Mouse (Mus musculus): ENCODE measurements around the gene Btnl10. TPM values are rescaled to one million over a fixed set of nuclear protein-coding genes. Genes with fewer than 3 reads are reported as not detected.

The Btnl10 gene
- polyA plus RNA-seq, 1 experiment from 2014 or later, result 0.40 TPM

Small RNAs within 50 kb of the gene (microRNA-seq; reads per million reads assigned to microRNA genes)
- not detected for gene Gm44313

Other genes starting within 250 kb of the Btnl10 start
- not detected in 2 replicates for gene Olfr320, start 236.8 kb upstream of the Btnl10 start, polyA plus RNA-seq (2015; fragmentation: Nextera tagmentation; extraction: Ambion mirVana)
- gene Olfr319, start 218.7 kb upstream of the Btnl10 start, polyA plus RNA-seq (2015; fragmentation: Nextera tagmentation; extraction: Ambion mirVana), result not detected in 2 replicates
- gene Olfr318, start 193.9 kb upstream of the Btnl10 start, polyA plus RNA-seq (2015; fragmentation: Nextera tagmentation; extraction: Ambion mirVana), result not detected in 2 replicates
- not detected in 2 replicates for gene Olfr317, start 178.7 kb upstream of the Btnl10 start, polyA plus RNA-seq (2015; fragmentation: Nextera tagmentation; extraction: Ambion mirVana)
- not detected in 2 replicates for gene Olfr316, start 165.2 kb upstream of the Btnl10 start, polyA plus RNA-seq (2015; fragmentation: Nextera tagmentation; extraction: Ambion mirVana)
- gene Olfr315, start 144.7 kb upstream of the Btnl10 start, polyA plus RNA-seq (2015; fragmentation: Nextera tagmentation; extraction: Ambion mirVana), result not detected in 2 replicates
- gene Olfr314, start 135.0 kb upstream of the Btnl10 start, polyA plus RNA-seq (2015; fragmentation: Nextera tagmentation; extraction: Ambion mirVana), result not detected in 2 replicates
- 8.5 and 10.4 TPM in 2 replicates for gene Fam183b, start 115.9 kb upstream of the Btnl10 start, polyA plus RNA-seq (2015; fragmentation: Nextera tagmentation; extraction: Ambion mirVana)
- gene Olfr313, start 102.9 kb upstream of the Btnl10 start, polyA plus RNA-seq (2015; fragmentation: Nextera tagmentation; extraction: Ambion mirVana), result not detected in 2 replicates
- not detected in 2 replicates for gene Olfr312, start 88.7 kb upstream of the Btnl10 start, polyA plus RNA-seq (2015; fragmentation: Nextera tagmentation; extraction: Ambion mirVana)
- gene Olfr311, start 78.7 kb upstream of the Btnl10 start, polyA plus RNA-seq (2015; fragmentation: Nextera tagmentation; extraction: Ambion mirVana), result not detected in 2 replicates
- 5.2 and 5.6 TPM in 2 replicates for gene Gm12258, start 70.8 kb upstream of the Btnl10 start, polyA plus RNA-seq (2015; fragmentation: Nextera tagmentation; extraction: Ambion mirVana)
- 5.2 and 5.3 TPM in 2 replicates for gene 2810021J22Rik, start 50.7 kb upstream of the Btnl10 start, polyA plus RNA-seq (2015; fragmentation: Nextera tagmentation; extraction: Ambion mirVana)
- gene Zfp39, start 13.7 kb upstream of the Btnl10 start, polyA plus RNA-seq (2015; fragmentation: Nextera tagmentation; extraction: Ambion mirVana), result 3.5 and 3.9 TPM in 2 replicates
- gene Rnf187, start 21.0 kb downstream of the Btnl10 start, polyA plus RNA-seq (2015; fragmentation: Nextera tagmentation; extraction: Ambion mirVana), result 131 and 138 TPM in 2 replicates
- 34.7 and 40.9 TPM in 2 replicates for gene Hist3h2ba, start 31.0 kb downstream of the Btnl10 start, polyA plus RNA-seq (2015; fragmentation: Nextera tagmentation; extraction: Ambion mirVana)
- gene Hist3h2a, start 36.8 kb downstream of the Btnl10 start, polyA plus RNA-seq (2015; fragmentation: Nextera tagmentation; extraction: Ambion mirVana), result 28.5 and 31.6 TPM in 2 replicates
- gene Trim17, start 36.8 kb downstream of the Btnl10 start, polyA plus RNA-seq (2015; fragmentation: Nextera tagmentation; extraction: Ambion mirVana), result 0.15 and 0.35 TPM in 2 replicates
- 17.0 and 17.5 TPM in 2 replicates for gene Trim11, start 60.2 kb downstream of the Btnl10 start, polyA plus RNA-seq (2015; fragmentation: Nextera tagmentation; extraction: Ambion mirVana)
- gene Obscn, start 218.5 kb downstream of the Btnl10 start, polyA plus RNA-seq (2015; fragmentation: Nextera tagmentation; extraction: Ambion mirVana), result 0.89 and 1.0 TPM in 2 replicates
- 7.4 and 7.7 TPM in 2 replicates for gene Iba57, start 245.8 kb downstream of the Btnl10 start, polyA plus RNA-seq (2015; fragmentation: Nextera tagmentation; extraction: Ambion mirVana)